Mouse (Mus musculus) neural tube, embryonic 12.5 days (tissue): Measurements from ENCODE around the gene Vmn1r39. TPM values are rescaled to one million over a fixed set of nuclear protein-coding genes. Genes with fewer than 3 reads are reported as not detected.
"Not testable (repeated sequence)": the region's sequence is repeated elsewhere in the genome, so short reads cannot be mapped to it uniquely, and the experiment has no call there.

Source experiments
- ATAC-seq: fragments of 200-750 bp; cut with Nextera tagmentation; 2 replicates; pipeline ENCODE4 v1.8.0; 2017; ENCODE audit warnings: low read depth, mild to moderate bottlenecking, moderate TSS enrichment, moderate library complexity; ENCODE audit not compliant: low FRiP score
- H3K27ac ChIP-seq: fragments of 300-500 bp; sonication (generic); 2 replicates; pipeline ENCODE4 v1.5.1; 2016
- H3K27me3 ChIP-seq: fragments of 300-500 bp; sonication (generic); replicated peaks from 2 replicates; pipeline ENCODE4 v1.6.1; 2016; ENCODE audit warnings: mild to moderate bottlenecking
- H3K36me3 ChIP-seq: fragments of 300-500 bp; sonication (generic); 2 replicates; pipeline ENCODE4 v1.6.1; 2016; ENCODE audit warnings: mild to moderate bottlenecking
- H3K4me1 ChIP-seq: fragments of 300-500 bp; sonication (generic); 2 replicates; pipeline ENCODE4 v1.6.1; 2016
- H3K4me2 ChIP-seq: fragments of 300-500 bp; sonication (generic); replicated peaks from 2 replicates; pipeline ENCODE4 v1.6.1; 2016; ENCODE audit warnings: mild to moderate bottlenecking
- H3K4me3 ChIP-seq: fragments of 300-500 bp; sonication (generic); 2 replicates; pipeline ENCODE4 v1.5.1; 2016
- H3K9ac ChIP-seq: fragments of 300-500 bp; sonication (generic); 2 replicates; pipeline ENCODE4 v1.6.1; 2016; ENCODE audit warnings: mild to moderate bottlenecking
- H3K9me3 ChIP-seq: fragments of 300-500 bp; sonication (generic); 2 replicates; pipeline ENCODE4 v1.6.1; 2016; ENCODE audit warnings: mild to moderate bottlenecking
- WGBS: fragments of 180-500 bp; shearing (Covaris S2); methylation state at CpG from one replicate; pipeline ENCODE4 v1.1.7; 2016; 5-methylcytosine and 5-hydroxymethylcytosine counted together
- polyA plus RNA-seq: library from polyadenylated mRNA; unstranded; fragments of >200 nt; fragmentation: Nextera tagmentation; extraction: Ambion mirVana; gene quantifications from 2 replicates; pipeline ENCODE4 v1.2.1, GENCODE M21; 2016

Vmn1r39 gene
- not detected in 2 replicates for polyA plus RNA-seq

DNA sequence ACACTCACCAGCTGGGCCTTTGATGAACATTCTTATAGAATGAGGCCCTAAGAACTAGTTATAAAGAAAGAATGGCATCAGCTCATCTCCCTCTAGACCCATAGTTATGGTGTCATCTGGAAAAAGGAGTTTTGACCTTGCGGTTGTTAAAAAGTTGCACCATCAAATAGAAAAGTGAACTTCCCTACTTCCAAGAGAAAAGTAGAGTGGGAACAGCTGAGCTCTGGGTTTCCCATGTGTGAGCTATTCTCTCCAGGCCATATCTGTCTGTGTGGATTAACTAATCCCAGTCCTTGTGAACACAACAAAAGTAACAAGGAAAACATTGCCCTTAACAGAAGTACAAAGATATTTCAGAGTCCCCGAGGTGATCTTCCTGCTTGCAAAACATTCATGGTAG, at the start of gene Vmn1r39:
Gene Vmn1r39, minus strand, starts transcription at position 101 of the 400 bp plus-strand sequence.
- Histone ChIP-seq H3K36me3 (no peaks in the 10 kb centered on the region), H3K9me3 (no peaks in the 10 kb centered on the region), H3K9ac (no peak within 1 kb of the TSS), H3K27me3 (no peaks in the 10 kb centered on the region), H3K4me3 (no peak within 1 kb of the TSS), H3K4me2 (no peak within 1 kb of the TSS), H3K27ac (no peak within 1 kb of the TSS), H3K4me1 (no peaks in the 10 kb centered on the region)
- 97% methylated on average over 2 of the region's 2 CpGs for WGBS
- ATAC-seq: no peak

DNA sequence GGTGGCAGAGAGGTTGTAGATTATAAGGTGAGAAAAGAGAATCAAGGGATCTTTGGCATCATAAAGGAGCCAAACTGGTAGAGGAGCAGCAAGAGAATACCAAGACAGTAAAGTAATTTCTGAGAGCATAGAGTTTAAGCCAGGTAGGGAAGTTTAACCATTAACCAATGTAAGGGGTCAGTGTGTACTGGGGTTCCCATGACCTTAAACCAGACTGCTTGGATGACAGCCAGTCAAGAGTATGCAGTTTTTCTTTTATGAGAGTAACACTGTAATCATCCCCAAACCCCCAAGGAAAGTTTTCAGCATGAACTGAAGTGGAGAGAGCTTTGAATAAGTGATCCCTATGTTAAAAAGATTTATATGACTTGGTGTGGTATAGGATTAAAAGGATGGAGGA, 49.0 kb upstream of the Vmn1r39 start:
- Histone ChIP-seq H3K27me3 (no peaks in the 10 kb centered on the region), H3K36me3 (no peaks in the 10 kb centered on the region)
- no peak for ATAC-seq

DNA sequence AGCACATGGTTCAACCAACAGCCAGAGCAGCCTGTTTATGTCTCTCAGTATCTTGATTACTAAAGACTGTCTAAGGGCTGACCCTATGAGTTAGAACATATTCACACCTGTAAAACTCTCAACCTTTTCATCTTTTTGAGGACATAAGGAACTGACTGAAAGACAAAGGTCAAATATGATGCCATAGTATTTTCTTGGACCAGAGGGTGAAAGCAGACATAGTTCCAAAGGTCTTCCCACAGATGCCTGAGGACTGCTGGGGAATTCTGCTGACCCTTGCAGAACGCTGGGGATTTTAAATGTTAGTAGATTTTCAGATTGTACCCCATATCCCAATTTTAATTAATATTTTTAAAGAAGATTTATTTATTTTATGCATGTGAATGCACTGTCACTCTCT, 47.9 kb upstream of the Vmn1r39 start:
- H3K27me3 ChIP-seq: no peaks in the 10 kb centered on the region
- H3K4me1 ChIP-seq: no peaks in the 10 kb centered on the region
- ATAC-seq: no peak
- no peak overlapping the region for H3K4me2 ChIP-seq
- H3K9me3 ChIP-seq: no peaks in the 10 kb centered on the region
- no peak overlapping the region for H3K9ac ChIP-seq
- no peaks in the 10 kb centered on the region for H3K36me3 ChIP-seq
- no peak overlapping the region for H3K4me3 ChIP-seq
- H3K27ac ChIP-seq: no peak overlapping the region
- WGBS: 95% methylated on average over 1 of the region's 1 CpGs

More for the DNA sequence above, 49.0 kb upstream of the Vmn1r39 start:
- Histone ChIP-seq H3K9ac (no peak overlapping the region), H3K9me3 (no peaks in the 10 kb centered on the region), H3K4me2 (no peak overlapping the region), H3K27ac (no peak overlapping the region), H3K4me3 (no peak overlapping the region), H3K4me1 (no peaks in the 10 kb centered on the region)

DNA sequence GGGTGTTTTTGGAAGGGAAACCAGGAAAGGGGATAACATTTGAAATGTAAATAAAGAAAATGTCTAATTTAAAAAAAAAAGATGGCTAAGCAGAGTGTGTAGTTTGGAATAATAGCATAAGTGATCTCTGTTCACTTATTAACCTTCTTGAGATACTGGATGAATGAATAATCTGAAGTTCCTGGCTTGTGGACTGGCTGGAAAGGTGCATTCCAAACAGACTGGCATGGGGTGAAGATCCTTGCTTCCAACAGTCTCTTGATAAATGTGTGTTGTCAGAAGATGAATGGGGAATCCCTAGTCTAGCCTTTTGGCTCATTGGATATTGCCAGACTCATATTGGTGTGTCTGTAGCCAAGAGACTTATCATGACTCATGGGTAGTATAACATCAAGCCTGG, 45.8 kb upstream of the Vmn1r39 start:
- no peak overlapping the region for H3K9ac ChIP-seq
- ATAC-seq: no peak
- H3K4me3 ChIP-seq: no peak overlapping the region
- no peak overlapping the region for H3K4me2 ChIP-seq
- no peaks in the 10 kb centered on the region for H3K4me1 ChIP-seq
- H3K27ac ChIP-seq: no peak overlapping the region
- no peaks in the 10 kb centered on the region for H3K36me3 ChIP-seq
- no peaks in the 10 kb centered on the region for H3K9me3 ChIP-seq
- no peaks in the 10 kb centered on the region for H3K27me3 ChIP-seq

- ATAC-seq: no peak
- no peak overlapping the region for H3K27ac ChIP-seq
- no peaks in the 10 kb centered on the region for H3K9me3 ChIP-seq
- H3K36me3 ChIP-seq: no peaks in the 10 kb centered on the region
- no peaks in the 10 kb centered on the region for H3K27me3 ChIP-seq
- 53% methylated on average over 4 of the region's 4 CpGs for WGBS
- no peak overlapping the region for H3K4me3 ChIP-seq
- no peak overlapping the region for H3K4me2 ChIP-seq
- H3K9ac ChIP-seq: no peak overlapping the region
- H3K4me1 ChIP-seq: no peaks in the 10 kb centered on the region
These were observed 38.5 kb upstream of the Vmn1r39 start for GRCm38 (mm10) chr6:66848936-66849335.

GRCm38 (mm10) chr6:66840631-66841030, 30.2 kb upstream of the Vmn1r39 start:
- not testable (repeated sequence) for ATAC-seq

DNA sequence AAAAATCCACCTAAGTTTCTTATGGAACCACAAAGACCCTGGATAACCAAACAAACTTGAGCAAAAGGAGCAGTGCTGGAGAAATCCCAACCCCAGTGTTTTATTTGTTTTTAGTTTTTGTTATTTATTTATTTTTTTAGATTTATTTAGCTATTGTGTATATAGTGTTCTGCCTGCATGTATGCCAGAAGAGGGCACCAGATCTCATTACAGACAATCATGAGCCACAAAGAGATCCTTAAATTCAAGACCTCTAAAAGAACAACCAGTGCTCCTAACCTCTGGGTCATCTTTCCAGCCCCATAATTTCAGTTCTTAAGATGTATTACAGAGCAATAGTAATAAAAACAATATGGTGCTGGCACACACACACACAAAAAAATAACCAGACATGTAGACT, 26.5 kb upstream of the Vmn1r39 start:
- no peaks in the 10 kb centered on the region for H3K36me3 ChIP-seq
- no peaks in the 10 kb centered on the region for H3K9me3 ChIP-seq
- H3K4me3 ChIP-seq: no peak overlapping the region
- H3K27me3 ChIP-seq: no peaks in the 10 kb centered on the region
- H3K4me2 ChIP-seq: no peak overlapping the region
- no peak for ATAC-seq
- no peaks in the 10 kb centered on the region for H3K4me1 ChIP-seq
- H3K27ac ChIP-seq: no peak overlapping the region
- no peak overlapping the region for H3K9ac ChIP-seq

More at GRCm38 (mm10) chr6:66840631-66841030, 30.2 kb upstream of the Vmn1r39 start:
- not testable (repeated sequence) for H3K36me3 ChIP-seq, H3K9ac ChIP-seq, H3K4me3 ChIP-seq, H3K4me2 ChIP-seq, H3K9me3 ChIP-seq, H3K27me3 ChIP-seq, H3K27ac ChIP-seq, H3K4me1 ChIP-seq
- WGBS: 4% methylated on average over 1 of the region's 1 CpGs

- no peaks in the 10 kb centered on the region for H3K27me3 ChIP-seq
- H3K9me3 ChIP-seq: no peaks in the 10 kb centered on the region
- 34% methylated on average over 1 of the region's 1 CpGs for WGBS
- no peak overlapping the region for H3K4me2 ChIP-seq
- H3K9ac ChIP-seq: no peak overlapping the region
- no peak overlapping the region for H3K27ac ChIP-seq
- H3K36me3 ChIP-seq: no peaks in the 10 kb centered on the region
- H3K4me3 ChIP-seq: no peak overlapping the region
- H3K4me1 ChIP-seq: no peaks in the 10 kb centered on the region
- no peak for ATAC-seq
These were observed 4.1 kb downstream of the Vmn1r39 start for GRCm38 (mm10) chr6:66806311-66806710.

DNA sequence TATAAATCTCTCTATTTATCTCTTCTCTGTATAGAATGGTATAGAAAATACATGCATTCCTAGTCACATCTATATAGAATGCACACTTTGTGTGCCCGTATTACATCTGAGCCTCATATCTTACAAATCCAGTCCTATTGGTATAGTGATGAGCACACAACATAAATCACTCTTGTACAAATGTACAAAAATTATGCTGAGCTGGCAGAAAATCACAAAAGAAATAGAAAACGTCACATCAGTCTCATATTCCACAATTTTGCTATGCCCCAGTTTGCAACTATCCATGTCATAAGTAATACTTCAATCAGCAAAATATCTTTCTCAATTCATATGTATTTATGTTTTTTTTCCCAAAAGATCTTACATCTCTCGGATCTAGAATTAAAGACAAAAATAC, 4.7 kb downstream of the Vmn1r39 start:
- Histone ChIP-seq H3K9me3 (no peaks in the 10 kb centered on the region), H3K27ac (no peak overlapping the region), H3K27me3 (no peaks in the 10 kb centered on the region), H3K4me2 (no peak overlapping the region), H3K9ac (no peak overlapping the region), H3K4me3 (no peak overlapping the region), H3K4me1 (no peaks in the 10 kb centered on the region), H3K36me3 (no peaks in the 10 kb centered on the region)
- WGBS: 85% methylated on average over 3 of the region's 3 CpGs
- no peak for ATAC-seq

- H3K4me3 ChIP-seq, ATAC-seq, H3K36me3 ChIP-seq, H3K4me1 ChIP-seq, H3K27me3 ChIP-seq, H3K9me3 ChIP-seq, H3K27ac ChIP-seq, H3K4me2 ChIP-seq, H3K9ac ChIP-seq: not testable (repeated sequence)
These were observed 27.9 kb downstream of the Vmn1r39 start, which contains the start of gene Vmn1r38 for GRCm38 (mm10) chr6:66782527-66782926. TSS of gene Vmn1r38 (minus strand) at chr6:66782627.

Other genes with a start within 250 kb of the Vmn1r39 start
- not detected in 2 replicates for gene Vmn1r33, start 192.3 kb downstream of the Vmn1r39 start, polyA plus RNA-seq
- gene Vmn1r34, start 166.7 kb downstream of the Vmn1r39 start, polyA plus RNA-seq: not detected in 2 replicates
- not detected in 2 replicates for gene Vmn1r35, start 124.7 kb downstream of the Vmn1r39 start, polyA plus RNA-seq
- gene Vmn1r36, start 91.4 kb downstream of the Vmn1r39 start, polyA plus RNA-seq: not detected in 2 replicates
- not detected in 2 replicates for gene Vmn1r37, start 81.2 kb downstream of the Vmn1r39 start, polyA plus RNA-seq
- gene Vmn1r38, start 28.0 kb downstream of the Vmn1r39 start, polyA plus RNA-seq: not detected in 2 replicates
- 38.0 and 41.8 TPM in 2 replicates for gene Gng12, start 85.8 kb upstream of the Vmn1r39 start, polyA plus RNA-seq
- gene Gadd45a, start 226.8 kb upstream of the Vmn1r39 start, polyA plus RNA-seq: 35.3 and 35.6 TPM in 2 replicates